Mouse (Mus musculus): Measurements from ENCODE around the gene Rabgef1.

DNA sequence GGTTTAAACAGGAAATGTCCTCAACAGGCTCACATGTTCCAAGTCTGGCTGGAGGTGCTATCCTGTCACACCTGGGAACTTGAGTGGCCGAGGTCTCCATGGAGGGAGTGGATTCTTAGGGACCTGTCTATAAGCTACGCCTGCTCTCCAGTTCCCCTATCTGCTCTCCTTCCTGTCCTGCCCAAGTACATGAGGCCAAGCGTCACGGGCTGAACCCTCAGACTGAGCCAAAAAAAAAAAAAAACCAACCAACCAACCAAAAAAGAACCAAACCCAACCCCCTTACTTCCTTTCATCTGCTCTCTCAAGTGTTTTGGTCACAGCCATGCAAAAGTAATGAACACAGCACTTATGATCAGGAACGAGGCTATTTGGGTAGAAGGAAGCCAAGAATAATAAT, 76.2 kb downstream of the Rabgef1 start:
- no peak for TF ChIP-seq CTCF (IDR thresholded peaks at IDR 0.05; ENCODE audit: borderline replicate concordance, insufficient read depth, low read depth, low read length)
- no peak for TF ChIP-seq POLR2A (IDR thresholded peaks at IDR 0.05; ENCODE audit: borderline replicate concordance, insufficient read depth, low read length)

Measured in cerebellum, adult 2 months (tissue).